Mouse (Mus musculus): Measurements from ENCODE around the gene Ntn4. TPM values are rescaled to one million over a fixed set of nuclear protein-coding genes. Genes with fewer than 3 reads are reported as not detected.
A peak's percentile ranks its signal among the peaks of the same experiment; 100 is the strongest.

The Ntn4 gene
- 0.76 and 0.92 TPM in 2 replicates for polyA plus RNA-seq (2014; fragmentation: Nextera tagmentation; extraction: Ambion mirVana)

- Histone ChIP-seq H3K27me3 (ENCODE audit: insufficient read depth, low read length) (peaks cover 55% of the 10 kb centered on the region), H3K9me3 (ENCODE audit: low read depth, low read length) (no peaks in the 10 kb centered on the region), H3K4me1 (ENCODE audit: insufficient read depth) (no peaks in the 10 kb centered on the region; the same call in 1 of the 2 replicates), H3K4me3 (ENCODE audit: low read depth, low read length) (peak within 1 kb of the TSS; percentile 70), H3K27ac (ENCODE audit: low read depth) (0 out of 2 replicates have a peak within 1 kb of the TSS, but pooled peaks have one; percentile 12), H3K9ac (peak within 1 kb of the TSS; percentile 68), H3K4me2 (peak within 1 kb of the TSS; percentile 100), H3K36me3 (ENCODE audit: insufficient read depth) (no peaks in the 10 kb centered on the region)
- no peak; the same call in 1 of the 2 replicates for ATAC-seq (ENCODE audit: insufficient read depth)
- DNase-seq = no peak
- 4% methylated on average over 19 of the region's 30 CpGs for WGBS
- TF ChIP-seq CTCF (IDR thresholded peaks at IDR 0.05; ENCODE audit: low read depth) = no peak
These were observed at the start of gene Ntn4 for GRCm38 (mm10) chr10:93640521-93640952. Gene Ntn4, plus strand, starts transcription at chr10:93640681.

- no peak overlapping the region for H3K9ac ChIP-seq
- peaks cover 3% of the 10 kb centered on the region; the same call in 1 of the 2 replicates for H3K4me1 ChIP-seq (ENCODE audit: insufficient read depth)
- H3K9me3 ChIP-seq (ENCODE audit: low read depth, low read length) = no peaks in the 10 kb centered on the region
- no peak for ATAC-seq (ENCODE audit: insufficient read depth)
- H3K36me3 ChIP-seq (ENCODE audit: insufficient read depth) = 0 out of 2 replicates have a peak, but pooled peaks cover 4% of the 10 kb centered on the region
- H3K4me2 ChIP-seq = no peak overlapping the region
- 57% methylated on average over 12 of the region's 12 CpGs for WGBS
- H3K27ac ChIP-seq (ENCODE audit: low read depth) = no peak overlapping the region
- peak; percentile 37 for DNase-seq
- TF ChIP-seq CTCF (IDR thresholded peaks at IDR 0.05; ENCODE audit: low read depth) = peak; percentile 46
- no peak overlapping the region for H3K4me3 ChIP-seq (ENCODE audit: low read depth, low read length)
- no peaks in the 10 kb centered on the region for H3K27me3 ChIP-seq (ENCODE audit: insufficient read depth, low read length)
These were observed 48.0 kb upstream of the Ntn4 start for GRCm38 (mm10) chr10:93592456-93592855.

- 2% methylated on average over 22 of the region's 22 CpGs for WGBS
- Histone ChIP-seq H3K27ac (ENCODE audit: low read depth) (no peak overlapping the region), H3K36me3 (ENCODE audit: insufficient read depth) (no peaks in the 10 kb centered on the region), H3K9me3 (ENCODE audit: low read depth, low read length) (no peaks in the 10 kb centered on the region), H3K4me1 (ENCODE audit: insufficient read depth) (no peaks in the 10 kb centered on the region), H3K9ac (peak overlapping the region; percentile 54), H3K27me3 (ENCODE audit: insufficient read depth, low read length) (no peaks in the 10 kb centered on the region), H3K4me3 (ENCODE audit: low read depth, low read length) (peak overlapping the region; percentile 40), H3K4me2 (peak overlapping the region; percentile 85)
- peak; percentile 83 for TF ChIP-seq CTCF (IDR thresholded peaks at IDR 0.05; ENCODE audit: low read depth)
- DNase-seq = peak; percentile 95
- peak; percentile 48 for ATAC-seq (ENCODE audit: insufficient read depth)
These were observed 46.4 kb upstream of the Ntn4 start for GRCm38 (mm10) chr10:93594022-93594482.

GRCm38 (mm10) chr10:93595831-93596230 lies 44.6 kb upstream of the Ntn4 start:
- Histone ChIP-seq H3K27me3 (ENCODE audit: insufficient read depth, low read length) (no peaks in the 10 kb centered on the region), H3K9ac (no peak overlapping the region), H3K27ac (ENCODE audit: low read depth) (no peak overlapping the region), H3K4me2 (no peak overlapping the region), H3K36me3 (ENCODE audit: insufficient read depth) (no peaks in the 10 kb centered on the region), H3K4me3 (ENCODE audit: low read depth, low read length) (no peak overlapping the region), H3K9me3 (ENCODE audit: low read depth, low read length) (no peaks in the 10 kb centered on the region), H3K4me1 (ENCODE audit: insufficient read depth) (no peaks in the 10 kb centered on the region)
- WGBS = 34% methylated on average over 4 of the region's 4 CpGs
- no peak for ATAC-seq (ENCODE audit: insufficient read depth)
- no peak for DNase-seq
- no peak for TF ChIP-seq CTCF (IDR thresholded peaks at IDR 0.05; ENCODE audit: low read depth)

GRCm38 (mm10) chr10:93596641-93597040 lies 43.8 kb upstream of the Ntn4 start:
- ATAC-seq (ENCODE audit: insufficient read depth) (no peak), DNase-seq (no peak)
- H3K27me3 ChIP-seq (ENCODE audit: insufficient read depth, low read length) = no peaks in the 10 kb centered on the region
- no peak for TF ChIP-seq CTCF (IDR thresholded peaks at IDR 0.05; ENCODE audit: low read depth)
- H3K9ac ChIP-seq = no peak overlapping the region
- H3K36me3 ChIP-seq (ENCODE audit: insufficient read depth) = no peaks in the 10 kb centered on the region
- H3K4me1 ChIP-seq (ENCODE audit: insufficient read depth) = no peaks in the 10 kb centered on the region
- H3K4me2 ChIP-seq = no peak overlapping the region
- WGBS = 75% methylated on average over 3 of the region's 3 CpGs
- H3K27ac ChIP-seq (ENCODE audit: low read depth) = no peak overlapping the region
- no peak overlapping the region for H3K4me3 ChIP-seq (ENCODE audit: low read depth, low read length)
- no peaks in the 10 kb centered on the region for H3K9me3 ChIP-seq (ENCODE audit: low read depth, low read length)

- Histone ChIP-seq H3K4me1 (ENCODE audit: insufficient read depth) (no peaks in the 10 kb centered on the region), H3K27me3 (ENCODE audit: insufficient read depth, low read length) (no peaks in the 10 kb centered on the region), H3K4me2 (no peak overlapping the region), H3K36me3 (ENCODE audit: insufficient read depth) (no peaks in the 10 kb centered on the region), H3K9ac (no peak overlapping the region), H3K4me3 (ENCODE audit: low read depth, low read length) (no peak overlapping the region), H3K27ac (ENCODE audit: low read depth) (no peak overlapping the region), H3K9me3 (ENCODE audit: low read depth, low read length) (no peaks in the 10 kb centered on the region)
- WGBS = 88% methylated on average over 5 of the region's 5 CpGs
- no peak for TF ChIP-seq CTCF (IDR thresholded peaks at IDR 0.05; ENCODE audit: low read depth)
- no peak for DNase-seq
- ATAC-seq (ENCODE audit: insufficient read depth) = no peak
These were observed 38.2 kb upstream of the Ntn4 start for GRCm38 (mm10) chr10:93602309-93602708.

GRCm38 (mm10) chr10:93603256-93603655 lies 37.2 kb upstream of the Ntn4 start:
- no peak overlapping the region for H3K4me2 ChIP-seq
- 98% methylated on average over 1 of the region's 1 CpGs for WGBS
- H3K27ac ChIP-seq (ENCODE audit: low read depth) = no peak overlapping the region
- DNase-seq = no peak
- no peaks in the 10 kb centered on the region for H3K36me3 ChIP-seq (ENCODE audit: insufficient read depth)
- peak; percentile 32 for TF ChIP-seq CTCF (IDR thresholded peaks at IDR 0.05; ENCODE audit: low read depth)
- H3K4me1 ChIP-seq (ENCODE audit: insufficient read depth) = no peaks in the 10 kb centered on the region
- no peaks in the 10 kb centered on the region for H3K9me3 ChIP-seq (ENCODE audit: low read depth, low read length)
- H3K27me3 ChIP-seq (ENCODE audit: insufficient read depth, low read length) = no peaks in the 10 kb centered on the region
- H3K9ac ChIP-seq = no peak overlapping the region
- ATAC-seq (ENCODE audit: insufficient read depth) = no peak
- no peak overlapping the region for H3K4me3 ChIP-seq (ENCODE audit: low read depth, low read length)

All from lung, embryonic 14.5 days (tissue).